Mouse (Mus musculus) spleen, adult 2 months (tissue): ENCODE data around the gene Cd44.

Experiments
- CTCF ChIP-seq: fragments of 200-500 bp; IDR thresholded peaks from 2 replicates; pipeline ENCODE4 v1.5.1; 2011; ENCODE audit warnings: mild to moderate bottlenecking, inconsistent platforms; ENCODE audit not compliant: insufficient read depth, insufficient read length, insufficient replicate concordance; ENCODE audit errors: extremely low read depth
- POLR2A ChIP-seq: fragments of 200-500 bp; IDR thresholded peaks from 2 replicates; pipeline ENCODE4 v1.6.1; 2011; ENCODE audit warnings: low read depth, low read length, inconsistent platforms

DNA sequence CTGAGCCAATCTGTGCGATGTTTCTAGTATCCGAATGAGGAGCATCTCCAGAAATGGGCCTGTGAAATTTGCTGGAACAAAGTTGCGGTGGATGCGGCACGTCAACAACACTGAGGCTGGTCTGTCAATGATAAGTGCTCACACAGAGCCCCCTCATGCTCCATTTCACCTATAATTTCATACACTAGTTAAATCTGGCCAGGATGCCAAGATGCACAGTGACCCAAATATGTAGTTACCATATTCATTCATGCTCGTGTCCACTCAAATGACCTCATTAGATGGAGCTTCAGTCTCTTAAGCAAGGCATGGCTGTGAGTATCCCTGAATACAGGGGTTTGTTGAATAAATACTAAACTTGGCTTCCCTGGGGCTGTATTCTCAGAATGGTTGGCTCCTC, 43.2 kb downstream of the Cd44 start:
- TF ChIP-seq CTCF (no peak), POLR2A (no peak)
